Mouse (Mus musculus): Measurements from ENCODE around the gene Gmnn. TPM values are rescaled to one million over a fixed set of nuclear protein-coding genes. Genes with fewer than 3 reads are reported as not detected.

Gene Gmnn
- total RNA-seq, 2 experiments from 2014 or later = 10.2 to 11.7 TPM

GRCm38 (mm10) chr13:24712581-24713130 lies 49.1 kb downstream of the Gmnn start:
- no peak for DNase-seq (ENCODE audit: low spot score in 2 of 2)

GRCm38 (mm10) chr13:24710968-24711367 lies 50.8 kb downstream of the Gmnn start:
- DNase-seq (ENCODE audit: low spot score in 2 of 2) = no peak

GRCm38 (mm10) chr13:24709656-24710396 lies 51.9 kb downstream of the Gmnn start:
- no peak for DNase-seq (ENCODE audit: low spot score in 2 of 2)

GRCm38 (mm10) chr13:24702128-24702527 lies 59.6 kb downstream of the Gmnn start:
- DNase-seq (ENCODE audit: low spot score in 2 of 2) = no peak

Other genes with a start within 250 kb of the Gmnn start
- gene Ripor2, start 179.7 kb downstream of the Gmnn start, total RNA-seq (2021) = 10 to 100 TPM; 14.7 to 17.8 TPM
- not detected for gene Armh2, start 20.7 kb downstream of the Gmnn start, total RNA-seq (2021)
- gene BC005537, start 39.7 kb upstream of the Gmnn start, total RNA-seq (2021) = 100 to 1,000 TPM; 100 to 114 TPM
- 10 to 100 TPM; 50.9 to 57.6 TPM for gene Acot13, start 69.6 kb upstream of the Gmnn start, total RNA-seq (2021)
- gene Tdp2, start 69.8 kb upstream of the Gmnn start, total RNA-seq (2021) = 10 to 100 TPM; 15.5 to 16.1 TPM
- gene D130043K22Rik, start 83.2 kb upstream of the Gmnn start, total RNA-seq (2021) = not detected
- 1 to 10 TPM; 4.3 to 4.5 TPM for gene Aldh5a1, start 175.7 kb upstream of the Gmnn start, total RNA-seq (2021)
- gene Gpld1, start 181.2 kb upstream of the Gmnn start, total RNA-seq (2021) = 1 to 10 TPM; 1.1 to 1.3 TPM

Data from gastrocnemius, postnatal 4 days (tissue).